18 mouse cellular contexts compared by ENCODE assay signal in genomic region chr4:29119480-29120153, GRCm38 (mm10).
DNase-seq lines count a peak whose midpoint lies in the region; ATAC-seq and TF ChIP-seq lines count a peak whose summit lies in the region.
"Had no signal": no experiment of that assay in that cellular context is flagged by ENCODE, and none has a peak within 500 bp of the region (broad histone marks: within the 10 kb centered on the region; RNA-seq: fewer than 3 reads in every experiment).

No protein-coding gene starts in this region.

- H3K27ac ChIP-seq in forebrain, embryonic 14.5 days (ENCODE audit: low read depth, low read length): no peak overlapping the region
- no peak overlapping the region for H3K27ac ChIP-seq in forebrain, embryonic 16.5 days (ENCODE audit: low read length)
- peak overlapping the region; percentile 63 for H3K27ac ChIP-seq in midbrain, embryonic 10.5 days (replicated peaks)
- no peak overlapping the region for H3K27ac ChIP-seq in midbrain, postnatal 0 days (ENCODE audit: low read depth, low read length)
- H3K27ac ChIP-seq in midbrain, embryonic 12.5 days (replicated peaks): 0 out of 2 replicates have a peak overlapping the region, but pooled peaks have one; percentile 20
- H3K27ac ChIP-seq: intestine, embryonic 15.5 days; kidney, embryonic 15.5 days; stomach, postnatal 0 days had no signal

- H3K36me3 ChIP-seq in forebrain, embryonic 14.5 days (ENCODE audit: control insufficient read depth, insufficient read depth, low read length): no peaks in the 10 kb centered on the region
- no peaks in the 10 kb centered on the region for H3K36me3 ChIP-seq in forebrain, embryonic 16.5 days (ENCODE audit: control insufficient read depth, insufficient read depth)
- no peaks in the 10 kb centered on the region for H3K36me3 ChIP-seq in midbrain, embryonic 10.5 days
- no peaks in the 10 kb centered on the region for H3K36me3 ChIP-seq in midbrain, postnatal 0 days (ENCODE audit: insufficient read depth, low read length)
- no peaks in the 10 kb centered on the region for H3K36me3 ChIP-seq in midbrain, embryonic 12.5 days
- H3K36me3 ChIP-seq: intestine, embryonic 15.5 days; kidney, embryonic 15.5 days had no signal

- ATAC-seq in forebrain, embryonic 14.5 days: no peak
- no peak for ATAC-seq in forebrain, embryonic 16.5 days
- no peak for ATAC-seq in midbrain, postnatal 0 days (ENCODE audit: low FRiP score)
- ATAC-seq in midbrain, embryonic 12.5 days (ENCODE audit: low FRiP score, low read depth): peak; percentile 91
- no peak for ATAC-seq in frontal cortex, adult (ENCODE audit: low TSS enrichment)

- DNase-seq in forebrain, embryonic 14.5 days (ENCODE audit: low spot score): peak; percentile 24
- peak; percentile 70 for DNase-seq in midbrain, embryonic 10.5 days (ENCODE audit: low spot score)
- no peak for DNase-seq in midbrain, postnatal 0 days (ENCODE audit: low spot score)
- peak; percentile 50 for DNase-seq in embryo, embryonic 11 days
- no peak for DNase-seq in adrenal gland, adult (ENCODE audit: inconsistent age in 2 of 2, low spot score in 1 of 2)
- DNase-seq: adrenal gland, postnatal 36 days; cerebellum, adult 8-10 months; heart, adult 18-20 months; heart, postnatal 4 days; liver; lung, adult 2 months; right cerebral cortex, postnatal 14 days had no signal

- no peak for TF ChIP-seq CTCF in midbrain, postnatal 0 days (IDR thresholded peaks at IDR 0.05)

- no peak overlapping the region for H3K9ac ChIP-seq in forebrain, embryonic 14.5 days (ENCODE audit: low read length)
- no peak overlapping the region for H3K9ac ChIP-seq in forebrain, embryonic 16.5 days (replicated peaks; ENCODE audit: low read depth, low read length)
- H3K9ac ChIP-seq in midbrain, postnatal 0 days (replicated peaks; ENCODE audit: low read length, poor library complexity, severe bottlenecking): no peak overlapping the region
- no peak overlapping the region for H3K9ac ChIP-seq in midbrain, embryonic 12.5 days (replicated peaks)
- H3K9ac ChIP-seq: intestine, embryonic 15.5 days; kidney, embryonic 15.5 days had no signal

- H3K9me3 ChIP-seq in forebrain, embryonic 14.5 days (replicated peaks; ENCODE audit: control insufficient read depth, low read length): no peaks in the 10 kb centered on the region
- H3K9me3 ChIP-seq in forebrain, embryonic 16.5 days (ENCODE audit: control insufficient read depth, low read length): no peaks in the 10 kb centered on the region
- no peaks in the 10 kb centered on the region for H3K9me3 ChIP-seq in midbrain, embryonic 10.5 days (replicated peaks)
- H3K9me3 ChIP-seq in midbrain, postnatal 0 days (ENCODE audit: low read length): no peaks in the 10 kb centered on the region
- H3K9me3 ChIP-seq in midbrain, embryonic 12.5 days: no peaks in the 10 kb centered on the region
- H3K9me3 ChIP-seq: intestine, embryonic 15.5 days; kidney, embryonic 15.5 days had no signal

- WGBS in forebrain, embryonic 14.5 days: 23% methylated on average over 9 of the region's 9 CpGs
- WGBS in forebrain, embryonic 16.5 days: 24% methylated on average over 9 of the region's 9 CpGs
- 31% methylated on average over 9 of the region's 9 CpGs for WGBS in midbrain, embryonic 10.5 days
- 26% methylated on average over 9 of the region's 9 CpGs for WGBS in midbrain, postnatal 0 days
- 11% methylated on average over 9 of the region's 9 CpGs for WGBS in midbrain, embryonic 12.5 days

- H3K4me3 ChIP-seq in forebrain, embryonic 14.5 days (ENCODE audit: low read depth, low read length): no peak overlapping the region
- no peak overlapping the region for H3K4me3 ChIP-seq in forebrain, embryonic 16.5 days (replicated peaks; ENCODE audit: low read length)
- no peak overlapping the region for H3K4me3 ChIP-seq in midbrain, embryonic 10.5 days
- H3K4me3 ChIP-seq in midbrain, postnatal 0 days (ENCODE audit: low read depth, low read length): no peak overlapping the region
- no peak overlapping the region for H3K4me3 ChIP-seq in midbrain, embryonic 12.5 days
- H3K4me3 ChIP-seq: intestine, embryonic 15.5 days; kidney, embryonic 15.5 days had no signal

- H3K4me2 ChIP-seq in forebrain, embryonic 14.5 days (ENCODE audit: low read length): no peak overlapping the region
- no peak overlapping the region for H3K4me2 ChIP-seq in forebrain, embryonic 16.5 days (ENCODE audit: low read length)
- no peak overlapping the region for H3K4me2 ChIP-seq in midbrain, postnatal 0 days (ENCODE audit: low read depth, low read length, poor library complexity, severe bottlenecking)
- no peak overlapping the region for H3K4me2 ChIP-seq in midbrain, embryonic 12.5 days (replicated peaks)
- H3K4me2 ChIP-seq: intestine, embryonic 15.5 days; kidney, embryonic 15.5 days had no signal

- H3K4me1 ChIP-seq in forebrain, embryonic 14.5 days (ENCODE audit: control insufficient read depth, insufficient read depth, low read length): peaks cover 18% of the 10 kb centered on the region; the same call in 1 of the 2 replicates
- H3K4me1 ChIP-seq in forebrain, embryonic 16.5 days (replicated peaks; ENCODE audit: control insufficient read depth, insufficient read depth, low read length): peaks cover 13% of the 10 kb centered on the region
- H3K4me1 ChIP-seq in midbrain, embryonic 10.5 days: peaks cover 29% of the 10 kb centered on the region
- H3K4me1 ChIP-seq in midbrain, postnatal 0 days (ENCODE audit: insufficient read depth, low read length): no peaks in the 10 kb centered on the region
- H3K4me1 ChIP-seq in midbrain, embryonic 12.5 days: peaks cover 15% of the 10 kb centered on the region
- H3K4me1 ChIP-seq: intestine, embryonic 15.5 days had no signal

- H3K27me3 ChIP-seq in forebrain, embryonic 14.5 days (replicated peaks; ENCODE audit: control insufficient read depth, insufficient read depth, low read length): no peaks in the 10 kb centered on the region
- H3K27me3 ChIP-seq in forebrain, embryonic 16.5 days (replicated peaks; ENCODE audit: control insufficient read depth, insufficient read depth, low read length): no peaks in the 10 kb centered on the region
- H3K27me3 ChIP-seq in midbrain, embryonic 10.5 days (ENCODE audit: low read depth, poor library complexity, severe bottlenecking): peaks cover 78% of the 10 kb centered on the region
- no peaks in the 10 kb centered on the region for H3K27me3 ChIP-seq in midbrain, postnatal 0 days (ENCODE audit: insufficient read depth, low read length)
- peaks cover 52% of the 10 kb centered on the region for H3K27me3 ChIP-seq in midbrain, embryonic 12.5 days
- H3K27me3 ChIP-seq: intestine, embryonic 15.5 days had no signal

Comparison
In these comparisons a context has a peak if more than half of its experiments do, and no peak if none do; other contexts are left out.
1. DNase-seq: peak in forebrain, embryonic 14.5 days (single experiment), midbrain, embryonic 10.5 days (single experiment) and embryo, embryonic 11 days (single experiment); none in midbrain, postnatal 0 days (single experiment) and adrenal gland, adult (0 of 2).
2. H3K27ac ChIP-seq: peak in midbrain, embryonic 10.5 days (single experiment) and midbrain, embryonic 12.5 days (single experiment); none in forebrain, embryonic 14.5 days (single experiment), forebrain, embryonic 16.5 days (single experiment) and midbrain, postnatal 0 days (single experiment).